Mouse (Mus musculus) right cerebral cortex, adult 2 months (tissue): ENCODE results near the gene Myh8.

ENCODE experiments used
- DNase-seq, 2 experiments: peaks; one replicate each; pipeline ENCODE4 v3.0.0; 2021 to 2022; ENCODE audit warnings: low spot score in 2 of 2

The Myh8 gene

GRCm38 (mm10) chr11:67276601-67277174 is at the start of gene Myh8:
Gene Myh8 (plus strand): TSS chr11:67277124.
- no peak for DNase-seq

- no peak for DNase-seq
These were observed 48.2 kb upstream of the Myh8 start for GRCm38 (mm10) chr11:67228731-67229130.

DNA sequence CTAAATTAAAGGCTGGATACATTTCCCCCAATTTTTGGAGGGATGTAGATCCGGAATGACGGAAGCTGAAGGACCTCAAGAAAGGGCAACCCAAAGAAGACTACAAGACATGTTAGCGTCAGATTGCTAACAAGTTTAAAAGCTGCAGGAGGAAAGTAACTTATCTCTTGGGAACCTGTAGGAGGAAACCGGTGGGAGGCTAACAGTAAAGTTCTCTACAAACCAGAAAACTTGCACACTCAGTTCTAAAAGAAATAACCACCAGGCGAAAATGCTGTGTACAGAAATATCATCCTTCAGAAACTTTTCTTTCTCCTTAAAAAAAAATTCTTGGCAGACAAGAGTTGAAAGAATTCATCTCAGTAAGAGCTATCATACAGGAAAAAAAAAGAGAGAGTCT is 47.8 kb upstream of the Myh8 start:
- peak; percentile 23 to 37 for DNase-seq

GRCm38 (mm10) chr11:67229946-67230345 is 47.0 kb upstream of the Myh8 start:
- DNase-seq = no peak

DNA sequence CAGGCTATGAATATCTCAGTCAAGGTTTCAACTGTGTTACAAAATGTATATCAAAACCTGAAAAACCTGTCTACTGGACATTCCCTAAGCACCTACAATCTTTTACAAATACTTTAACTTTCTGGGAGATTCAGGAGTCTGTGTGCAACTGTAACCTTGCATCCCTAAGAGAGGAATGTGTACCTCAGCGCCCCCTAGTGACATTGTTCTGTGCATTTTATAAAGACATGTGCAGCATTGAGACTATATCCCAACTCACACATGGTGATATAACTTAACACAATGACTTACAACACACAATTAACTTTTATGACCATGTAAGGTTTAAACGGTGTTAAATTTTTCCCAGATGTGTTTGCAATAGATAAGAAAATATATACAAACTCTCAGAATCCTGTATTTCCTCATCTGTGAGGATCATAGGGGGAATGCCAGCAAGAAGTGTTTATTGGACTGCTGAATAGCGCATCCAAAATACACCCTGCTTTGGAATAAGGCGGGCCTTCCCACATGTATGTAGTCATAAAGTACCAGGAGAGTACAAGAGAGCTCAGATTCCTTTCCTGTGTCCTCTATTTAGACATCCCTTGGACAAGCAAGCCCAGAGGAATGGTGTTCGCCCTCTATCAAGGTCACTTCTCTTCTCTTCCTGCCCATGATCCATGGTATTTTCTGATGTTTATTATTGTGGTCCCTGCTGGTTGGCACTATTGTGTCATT is 41.1 kb upstream of the Myh8 start:
- DNase-seq = peak; percentile 49 to 51

- DNase-seq = no peak
These were observed 40.1 kb upstream of the Myh8 start for GRCm38 (mm10) chr11:67236799-67237198.

DNA sequence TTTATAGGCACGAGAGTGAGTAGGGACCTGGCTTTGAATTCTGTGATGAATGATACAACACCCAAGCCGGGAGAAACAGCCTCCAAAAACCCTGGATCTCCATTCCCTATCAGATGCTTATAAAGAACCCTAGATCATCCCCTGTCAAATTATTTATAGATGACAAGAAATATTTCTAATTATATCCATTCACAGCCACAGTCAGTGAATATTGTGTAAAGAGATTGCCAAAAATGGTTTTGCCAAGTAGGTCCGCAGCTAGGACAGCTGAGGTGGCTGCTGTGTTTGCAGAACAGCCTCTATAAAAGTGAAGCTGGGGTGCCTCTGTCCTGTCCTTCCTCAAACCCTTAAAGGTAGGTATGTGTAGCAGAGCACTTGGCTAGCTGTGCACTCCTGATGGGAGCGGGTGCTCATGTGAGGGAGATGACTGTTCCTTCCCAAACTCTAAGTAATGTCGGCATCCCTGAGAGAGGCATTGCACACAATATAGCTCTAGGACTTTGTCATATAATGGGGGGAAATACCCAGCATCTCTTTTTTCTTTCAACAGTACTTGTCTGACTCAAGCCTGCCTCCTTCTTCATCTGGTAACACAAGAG is 39.3 kb upstream of the Myh8 start, which contains the start of gene Myh4:
Gene Myh4, plus strand, starts transcription at position 549 of the 599 bp plus-strand sequence.
- no peak for DNase-seq

DNA sequence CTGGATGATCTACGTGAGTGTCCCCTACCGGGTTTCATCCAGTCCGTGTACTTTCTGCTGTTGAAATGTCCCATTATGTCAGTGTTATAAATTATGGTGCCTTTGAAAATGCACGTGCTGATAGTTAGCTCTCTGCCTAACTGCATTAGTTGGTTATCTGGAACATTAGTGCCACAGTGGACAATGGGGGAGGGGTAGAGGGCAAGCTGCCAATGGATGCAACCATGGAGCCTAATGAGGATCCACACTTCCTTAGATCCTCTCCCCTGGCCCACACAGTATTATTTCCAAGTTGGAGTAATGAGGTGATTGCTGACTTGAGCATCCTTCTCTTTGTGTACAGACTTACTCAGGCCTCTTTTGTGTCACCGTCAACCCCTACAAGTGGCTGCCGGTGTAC is 35.9 kb upstream of the Myh8 start:
- DNase-seq = no peak

DNA sequence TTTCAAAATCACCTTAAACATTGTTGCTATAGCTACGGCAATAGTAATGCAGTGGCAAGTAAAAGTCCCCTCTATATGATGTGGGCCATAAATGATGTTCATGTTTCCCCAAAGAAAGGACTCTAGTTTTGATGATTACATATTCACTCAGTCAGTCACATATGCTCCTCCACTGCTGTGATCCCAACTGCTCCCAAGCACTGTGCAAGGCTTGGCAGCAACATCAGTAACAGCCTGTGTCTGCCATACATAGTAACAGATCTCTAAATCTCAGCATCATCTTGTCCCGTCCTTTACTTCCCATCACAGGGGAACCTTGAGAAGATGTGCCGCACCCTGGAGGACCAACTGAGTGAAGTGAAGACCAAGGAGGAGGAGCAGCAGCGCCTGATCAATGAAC is 23.2 kb upstream of the Myh8 start:
- DNase-seq = no peak

GRCm38 (mm10) chr11:67257048-67257447 is 19.9 kb upstream of the Myh8 start:
- DNase-seq = no peak

DNA sequence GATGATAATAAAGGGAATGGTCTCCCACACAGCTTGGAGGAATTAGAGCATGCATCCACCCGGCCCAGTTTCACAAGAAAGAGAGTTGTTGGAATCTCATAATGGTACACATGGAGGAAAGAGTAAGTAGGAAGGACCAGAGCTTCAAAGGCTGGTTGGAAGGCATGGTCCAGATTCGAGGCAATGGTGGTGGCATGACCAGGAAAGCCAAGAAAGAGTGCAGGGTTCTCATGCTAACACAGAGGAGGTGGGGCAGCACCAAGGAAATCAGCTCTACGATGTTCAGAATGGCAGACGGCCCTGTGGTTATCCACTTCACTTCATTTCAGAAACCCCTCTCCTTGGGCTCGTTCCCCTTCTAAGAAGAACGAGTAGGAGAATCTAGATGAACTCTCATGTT is 16.0 kb upstream of the Myh8 start:
- no peak for DNase-seq

DNA sequence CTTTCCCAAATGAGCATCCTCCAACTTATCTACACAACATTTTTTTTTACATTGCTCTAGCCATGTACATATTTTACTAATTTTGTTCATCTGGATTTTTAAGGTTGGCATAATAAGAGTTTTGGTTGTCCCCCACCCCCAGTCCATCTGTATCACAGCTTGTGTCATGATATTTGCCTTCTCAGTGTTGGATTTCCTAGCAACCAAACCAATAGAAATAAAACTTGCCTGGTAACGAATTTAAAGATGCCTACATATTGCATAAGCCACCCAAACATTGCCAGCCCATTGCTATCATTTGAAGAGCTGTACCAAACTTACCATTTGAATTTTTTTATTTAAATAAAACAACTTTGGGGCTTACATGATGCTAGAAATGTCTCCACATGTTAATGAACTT is 16.5 kb downstream of the Myh8 start:
- peak; percentile 17 to 47 for DNase-seq

DNA sequence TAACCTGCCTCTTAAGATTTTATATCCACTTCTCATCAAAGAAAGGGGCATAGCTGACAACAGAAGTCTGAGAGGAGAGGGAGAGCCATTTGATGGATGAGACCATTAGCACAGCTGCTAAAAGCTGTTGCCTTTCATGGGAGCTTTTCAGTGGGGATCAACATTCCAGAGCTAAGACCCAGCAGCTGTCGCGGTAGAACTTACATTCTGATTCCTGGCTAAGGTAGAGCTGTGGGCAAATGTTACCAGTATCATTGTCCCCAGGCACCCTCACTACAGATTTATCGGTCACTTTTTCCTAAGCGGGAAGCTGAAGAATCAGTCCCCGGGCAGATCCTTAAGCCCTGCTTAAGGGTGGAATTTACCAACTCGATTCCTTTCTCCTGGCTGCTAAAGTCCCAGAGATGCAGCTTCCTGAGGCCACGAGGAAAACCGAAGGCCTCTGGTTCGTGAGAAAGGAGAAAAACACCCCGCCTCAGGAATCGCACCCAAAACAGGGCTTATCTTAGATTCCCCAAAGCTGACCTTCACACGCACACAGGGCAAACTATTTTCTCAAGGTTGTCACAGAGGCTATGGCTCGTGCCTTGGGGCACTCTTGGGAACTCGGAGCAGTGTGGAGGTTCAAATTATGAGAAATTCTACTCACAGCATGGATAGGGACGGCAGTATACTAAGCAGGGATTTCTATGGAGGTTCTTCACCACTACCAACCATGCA is 37.0 kb downstream of the Myh8 start:
- no peak for DNase-seq

DNA sequence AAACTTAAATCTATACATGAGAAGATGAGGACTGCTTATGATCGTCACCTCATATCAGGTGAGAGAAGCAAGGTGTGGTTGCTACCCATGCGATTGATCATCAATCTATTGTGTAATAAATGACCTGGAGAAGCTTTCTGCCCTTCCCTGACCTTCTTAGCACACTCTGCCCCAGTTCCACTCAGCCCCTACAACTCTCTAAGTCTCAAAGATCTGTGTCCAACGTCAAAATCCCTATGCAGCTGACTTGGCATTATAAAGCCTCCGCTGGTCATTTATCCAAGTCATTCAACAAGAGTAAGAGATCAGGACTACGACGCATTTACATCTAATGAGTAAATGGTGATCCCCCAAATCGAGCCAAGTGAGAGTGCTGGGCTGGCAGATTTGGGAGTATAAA is 44.4 kb downstream of the Myh8 start, which contains the start of gene Myh13:
Gene Myh13, plus strand, starts transcription at position 301 of the 400 bp plus-strand sequence.
- DNase-seq = no peak

DNA sequence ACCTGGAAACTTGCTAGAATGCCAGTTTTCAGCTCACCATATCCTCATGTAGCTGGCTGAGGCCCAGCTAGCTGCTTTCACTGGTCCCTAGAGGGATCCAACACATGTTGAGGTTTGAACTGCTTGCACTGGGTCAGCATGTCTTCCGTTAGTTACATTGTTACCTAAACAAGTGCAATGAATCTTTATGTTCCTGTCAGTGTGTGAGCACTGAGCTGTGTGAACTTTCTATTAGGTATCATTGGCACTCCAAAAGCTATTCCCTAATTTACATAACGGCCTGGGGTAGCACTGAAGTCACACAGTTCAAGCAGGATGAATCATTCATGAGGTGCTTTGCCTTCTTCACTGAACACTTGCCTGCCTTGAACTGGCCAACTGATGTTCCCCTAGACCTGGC is 49.6 kb downstream of the Myh8 start:
- no peak for DNase-seq

DNA sequence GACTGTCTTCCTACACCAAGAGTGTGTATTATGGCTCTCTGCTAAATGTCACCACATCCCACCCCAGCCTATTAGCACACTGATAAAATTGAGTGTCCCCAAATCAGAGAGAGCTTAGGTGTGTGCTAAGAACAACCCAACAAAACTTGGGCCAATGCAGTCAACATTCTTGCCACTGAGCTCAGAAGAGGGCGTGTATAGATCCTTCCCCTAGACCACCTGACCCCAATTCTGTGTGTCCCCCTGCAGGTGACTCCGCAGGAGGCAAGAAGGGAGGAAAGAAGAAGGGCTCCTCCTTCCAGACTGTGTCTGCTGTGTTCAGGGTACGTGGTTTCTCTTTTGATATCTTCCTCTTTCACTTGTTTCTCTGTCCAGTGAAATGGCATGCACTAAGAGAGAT is 67.6 kb downstream of the Myh8 start:
- DNase-seq = no peak

DNA sequence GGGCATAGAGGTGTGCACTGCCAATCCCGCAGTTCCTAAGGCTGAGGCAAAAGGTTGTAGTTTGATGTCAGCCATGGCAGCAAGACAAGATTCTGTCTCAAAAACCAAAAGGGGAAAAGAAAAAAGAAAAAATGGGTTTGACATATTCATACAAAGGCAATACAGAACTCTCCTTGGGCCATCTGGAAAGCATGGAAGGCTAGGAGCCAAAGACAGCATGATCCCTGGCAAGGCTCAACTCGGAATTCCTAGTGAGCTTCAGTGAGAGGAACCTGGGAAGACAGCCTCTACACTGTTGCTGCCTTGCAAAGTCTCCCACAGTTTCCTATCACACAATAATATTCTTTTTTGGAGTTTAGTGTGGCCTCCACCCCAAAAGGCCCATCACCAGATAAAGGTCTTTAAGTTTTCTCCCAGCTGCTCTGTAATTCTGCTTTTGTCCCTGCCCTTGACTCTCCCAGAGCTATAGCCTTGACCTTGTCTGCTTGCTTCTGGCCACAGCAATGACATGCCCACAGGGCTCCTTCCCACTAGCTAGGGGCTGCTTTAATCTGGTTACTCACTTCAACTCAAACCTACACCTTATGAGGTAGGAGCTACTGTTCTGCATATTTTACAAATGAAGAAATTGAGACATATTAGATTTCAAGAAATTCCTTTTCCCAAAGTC is 68.4 kb downstream of the Myh8 start:
- no peak for DNase-seq

DNA sequence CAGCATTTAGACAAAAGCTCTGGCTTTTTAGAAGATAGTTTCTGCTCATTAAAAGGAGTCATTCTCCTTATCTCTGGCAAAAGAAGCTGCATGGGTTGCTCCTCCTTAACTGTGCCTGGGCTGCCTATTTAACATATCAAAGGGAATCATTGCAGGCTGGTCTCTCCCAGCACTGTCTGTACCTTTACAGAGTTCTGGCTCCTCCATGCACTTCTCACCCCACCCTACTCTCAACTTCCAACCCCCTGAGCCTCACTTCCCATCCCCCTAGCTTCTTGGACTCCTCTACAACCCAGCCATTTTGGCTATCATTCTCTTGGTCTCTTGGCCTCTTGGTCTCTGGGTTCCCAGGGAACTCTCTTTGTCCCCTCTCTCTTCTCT is 68.9 kb downstream of the Myh8 start:
- DNase-seq = no peak

- peak; percentile 89 to 91 for DNase-seq
These were observed 73.3 kb downstream of the Myh8 start for GRCm38 (mm10) chr11:67350153-67350768.

DNA sequence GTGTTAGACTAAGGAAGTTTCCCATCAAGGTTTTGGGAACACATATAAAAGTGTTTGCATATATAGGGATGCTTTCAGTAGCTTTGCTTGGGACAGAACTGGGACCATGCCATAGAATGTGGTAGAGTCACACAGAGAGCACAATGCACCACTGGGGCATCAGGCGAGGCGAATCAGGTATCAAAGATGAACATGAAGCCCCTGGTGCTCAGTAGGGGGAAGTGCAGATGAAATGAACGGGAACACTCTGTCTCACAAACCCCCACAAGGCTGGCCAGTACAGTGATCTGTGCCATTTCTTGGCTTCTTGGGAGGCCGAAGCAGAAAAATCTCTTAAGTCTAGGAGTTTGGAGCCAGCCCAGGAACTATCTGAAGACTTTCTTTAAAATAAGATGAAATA is 76.1 kb downstream of the Myh8 start:
- no peak for DNase-seq

DNA sequence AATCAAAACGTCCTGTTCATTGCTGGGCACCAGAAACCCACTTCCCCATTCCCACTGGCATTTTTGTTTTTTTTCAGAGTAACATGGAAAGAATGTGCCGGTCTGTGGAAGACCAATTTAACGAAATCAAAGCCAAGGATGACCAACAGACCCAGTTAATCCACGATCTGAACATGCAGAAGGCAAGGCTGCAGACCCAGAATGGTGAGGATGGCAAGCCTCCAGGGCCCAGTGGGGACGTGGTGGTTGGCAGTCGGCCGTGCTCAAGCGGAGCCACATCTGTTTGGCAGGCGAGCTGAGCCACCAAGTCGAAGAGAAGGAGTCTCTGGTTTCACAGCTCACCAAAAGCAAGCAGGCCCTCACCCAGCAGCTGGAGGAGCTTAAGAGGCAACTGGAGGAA is 81.1 kb downstream of the Myh8 start:
- DNase-seq = no peak
